Mouse (Mus musculus) CD4-positive helper T cell, adult 2 months (primary cell): ENCODE measurements at regions not wholly inside any gene's neighbourhood (a gene's known extent, or its start where the extent isn't known, plus 50 kb on each side); places are given as distances from the start of the nearest gene placed in this dataset.

ENCODE experiments used
- DNase-seq: peaks from one replicate; pipeline ENCODE4 v3.0.0-alpha.2; 2012; ENCODE audit warnings: low read depth, missing footprints, low spot score

GRCm38 (mm10) chr10:100685748-100686147 is 95.5 kb downstream of the 1700017N19Rik start:
- no peak for DNase-seq

- peak; percentile 29 for DNase-seq
These were observed 105.7 kb downstream of the 1700017N19Rik start for GRCm38 (mm10) chr10:100695944-100696343.

DNA sequence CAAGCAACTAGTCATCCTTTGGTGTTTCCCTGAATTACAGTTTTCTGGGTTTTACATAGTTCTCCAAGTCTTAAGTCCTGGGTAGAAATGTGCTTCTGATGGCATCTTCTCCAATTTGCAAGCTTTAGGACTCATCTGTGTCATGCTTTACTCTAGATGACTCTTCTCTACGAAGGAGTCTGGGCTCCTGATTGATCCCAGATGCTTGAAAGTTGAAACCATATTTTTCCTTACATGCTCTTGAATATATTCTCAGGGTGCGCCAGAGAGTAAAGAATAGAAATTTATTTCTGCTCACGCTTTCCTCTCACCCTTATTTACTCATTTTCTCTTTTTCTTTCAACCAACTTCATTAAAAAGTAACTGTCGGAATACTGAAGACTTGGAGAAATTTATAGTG is 108.9 kb downstream of the 1700017N19Rik start:
- DNase-seq = no peak

DNA sequence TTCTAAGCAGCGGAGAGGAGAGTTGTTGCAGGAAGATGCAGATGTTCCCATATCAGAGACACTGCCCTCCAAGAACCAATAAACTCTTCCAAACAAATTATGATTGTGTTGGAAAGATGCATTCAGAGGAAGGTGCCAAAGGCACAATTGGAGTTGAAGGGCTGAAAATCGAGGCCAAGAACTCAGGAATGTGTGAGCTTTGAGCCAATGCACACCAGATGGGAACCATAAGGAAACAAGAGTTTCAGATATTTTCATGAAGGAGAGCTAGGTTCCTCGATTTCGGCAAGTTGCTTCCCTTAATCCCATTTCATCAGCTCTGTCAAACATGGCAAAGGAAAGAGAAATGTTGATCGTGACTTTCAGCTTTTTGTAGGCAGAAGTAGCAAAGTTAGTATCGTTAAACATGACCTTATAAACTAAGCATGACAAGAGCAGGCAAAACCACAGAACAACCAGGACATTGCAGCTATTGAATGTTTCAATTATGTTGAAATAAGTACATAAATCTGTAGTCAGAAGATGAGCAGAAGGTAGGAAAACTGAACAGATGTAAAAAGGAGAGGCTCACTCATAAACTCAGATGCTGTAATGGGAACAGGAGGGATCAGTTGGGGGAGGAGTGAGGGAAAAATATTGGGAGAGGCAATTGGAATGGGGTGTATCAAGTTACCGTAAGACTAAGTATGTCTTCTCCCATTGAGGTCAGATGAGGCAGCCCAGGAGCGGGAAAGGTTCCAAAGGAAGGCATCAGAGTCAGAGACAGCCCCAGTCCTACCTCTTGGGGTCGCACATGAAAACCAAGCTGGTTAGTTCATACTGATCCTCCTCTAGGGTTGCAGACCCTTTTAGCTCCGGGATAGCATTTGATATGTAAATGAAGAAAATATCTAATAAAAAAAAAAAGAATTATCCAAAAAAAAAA is 110.3 kb downstream of the 1700017N19Rik start:
- no peak for DNase-seq

GRCm38 (mm10) chr10:100701938-100702337 is 111.7 kb downstream of the 1700017N19Rik start:
- DNase-seq = peak; percentile 29

GRCm38 (mm10) chr10:100716084-100716667 is 125.9 kb downstream of the 1700017N19Rik start:
- DNase-seq = peak; percentile 8

GRCm38 (mm10) chr10:100718574-100718973 is 128.3 kb downstream of the 1700017N19Rik start:
- no peak for DNase-seq

DNA sequence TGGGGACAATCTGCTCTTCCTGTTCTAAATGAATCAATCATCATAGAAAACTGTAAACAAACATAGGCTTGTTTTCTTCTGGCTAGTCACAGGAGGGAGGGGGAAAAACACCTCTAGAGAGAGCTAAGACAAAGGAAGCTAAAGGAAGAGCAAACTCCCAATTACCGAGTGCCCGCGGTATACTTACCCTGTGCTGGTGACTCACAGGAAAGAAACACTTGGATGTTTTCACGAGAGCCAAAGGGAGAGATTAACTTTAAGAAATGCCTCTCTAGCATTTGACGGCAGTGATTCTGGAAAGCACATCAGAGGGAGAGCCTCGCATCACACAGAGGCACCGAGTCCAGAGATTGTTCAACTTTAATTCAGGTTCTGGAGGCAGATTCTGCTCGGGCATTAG is 151.0 kb downstream of the 1700017N19Rik start:
- no peak for DNase-seq

DNA sequence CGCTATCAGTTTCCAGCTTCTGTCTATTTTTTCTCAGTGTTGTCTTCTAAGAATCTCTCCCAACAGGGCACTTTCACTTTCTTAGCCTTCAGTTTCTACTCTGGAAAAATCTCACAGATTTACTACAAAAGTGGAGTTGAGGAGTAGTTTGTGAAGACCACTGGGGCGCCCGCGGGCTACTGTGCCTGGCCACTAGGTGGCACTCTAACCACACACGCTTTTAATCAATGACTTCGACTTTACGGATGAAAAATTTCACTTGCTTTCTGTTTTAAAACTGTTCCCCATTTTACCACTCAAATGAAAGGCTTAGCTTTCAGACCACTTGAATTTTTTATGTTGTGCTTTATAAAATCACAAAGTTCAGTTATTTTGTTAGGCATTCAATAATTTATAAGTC is 151.8 kb downstream of the 1700017N19Rik start:
- DNase-seq = peak; percentile 46

DNA sequence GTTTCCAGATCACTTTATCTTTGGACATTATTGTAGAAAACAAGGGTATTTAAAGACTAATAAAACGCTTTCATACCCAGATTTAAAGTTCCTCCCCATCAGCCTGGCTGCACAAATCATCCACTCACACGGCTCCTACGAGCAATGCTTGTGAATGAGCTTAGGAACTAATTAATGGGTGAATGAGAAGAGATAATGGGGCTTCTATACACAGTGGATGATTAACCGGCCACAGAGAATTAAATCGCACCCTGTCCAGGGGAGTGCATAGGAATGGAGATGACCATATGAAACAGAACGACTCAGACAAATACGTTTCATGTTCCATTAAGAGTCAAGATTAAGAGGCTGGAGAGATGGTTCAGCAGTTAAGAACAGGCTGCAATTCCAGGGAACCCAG is 155.9 kb downstream of the 1700017N19Rik start:
- DNase-seq = no peak

DNA sequence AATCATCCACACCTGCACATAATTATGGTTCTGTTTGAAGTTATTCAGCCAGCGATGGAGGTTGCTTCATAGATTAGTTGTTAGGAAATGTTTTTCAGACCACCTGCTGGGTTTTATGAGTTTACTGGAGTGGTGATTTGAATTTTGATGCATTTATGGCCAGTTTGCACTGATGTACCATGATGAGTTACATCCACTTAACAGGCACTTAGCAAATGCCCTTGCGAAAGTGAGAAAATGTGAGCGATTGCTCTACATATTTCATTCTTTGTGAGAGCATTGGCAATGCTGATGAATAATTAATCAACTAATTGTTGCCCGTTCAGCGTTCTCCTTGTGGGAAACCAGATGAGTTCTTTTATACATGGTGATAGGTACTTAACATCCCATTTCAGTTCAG is 164.7 kb downstream of the 1700017N19Rik start:
- no peak for DNase-seq

DNA sequence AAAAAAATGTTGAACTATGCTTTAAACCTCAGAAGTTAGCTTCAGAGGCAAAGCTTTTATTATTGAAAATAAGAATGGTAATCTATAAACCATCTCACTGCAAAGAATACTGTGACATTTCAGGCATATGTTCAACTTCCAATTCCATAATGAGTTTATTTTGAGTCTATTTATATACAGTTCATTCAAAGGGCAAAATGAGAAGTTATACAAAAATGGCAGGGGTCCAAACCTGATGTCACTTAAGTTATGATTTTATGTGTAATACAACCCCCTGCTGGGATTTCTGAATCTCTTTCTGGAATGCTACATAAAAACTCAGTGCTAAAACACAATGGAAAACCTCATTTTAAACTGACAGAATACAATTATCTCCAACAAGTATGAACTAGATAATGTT is 184.0 kb downstream of the 1700017N19Rik start:
- DNase-seq = no peak

DNA sequence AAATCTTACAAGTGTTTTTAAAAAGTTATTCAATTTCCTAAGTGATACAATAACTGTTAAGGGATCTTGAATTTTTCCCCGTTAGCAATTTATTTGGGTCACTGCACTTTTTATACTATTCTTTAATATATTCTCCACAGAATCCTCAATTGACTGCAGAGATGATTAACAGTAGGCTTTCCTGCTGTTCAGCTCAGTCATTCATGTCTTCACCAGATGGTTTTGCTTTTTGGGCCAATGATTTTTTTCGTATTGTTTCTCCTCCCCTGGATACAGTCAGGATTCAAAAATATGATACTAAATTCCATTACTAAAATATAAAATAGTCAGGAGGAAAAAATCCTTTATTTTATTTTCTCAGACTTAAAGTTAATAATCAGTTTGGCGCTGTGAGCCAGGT is 201.9 kb downstream of the 1700017N19Rik start:
- DNase-seq = no peak

DNA sequence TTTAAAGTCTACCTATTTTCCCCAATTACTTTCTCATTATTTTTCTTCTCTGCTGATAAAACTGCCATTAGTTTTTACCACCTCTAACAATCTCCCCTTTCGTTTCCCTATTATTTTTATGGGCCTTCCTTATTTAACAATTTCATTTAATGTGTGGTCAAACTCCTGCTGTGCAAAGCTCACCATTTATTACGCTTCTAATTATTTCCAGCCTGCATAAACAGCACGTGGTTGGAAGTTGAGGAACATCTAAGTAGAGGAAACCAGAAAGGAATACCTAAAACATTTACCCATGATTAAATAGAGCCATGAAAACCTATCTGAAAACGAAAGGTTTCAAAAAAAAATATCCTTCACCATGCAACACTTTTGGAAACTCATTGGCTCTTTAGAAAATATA is 202.3 kb downstream of the 1700017N19Rik start:
- DNase-seq = no peak

- DNase-seq = no peak
These were observed 205.1 kb downstream of the 1700017N19Rik start for GRCm38 (mm10) chr10:100795215-100795972.

- DNase-seq = no peak
These were observed 221.4 kb downstream of the 1700017N19Rik start for GRCm38 (mm10) chr10:100811639-100812038.

- no peak for DNase-seq
These were observed 244.5 kb downstream of the 1700017N19Rik start for GRCm38 (mm10) chr10:100834794-100835193.

DNA sequence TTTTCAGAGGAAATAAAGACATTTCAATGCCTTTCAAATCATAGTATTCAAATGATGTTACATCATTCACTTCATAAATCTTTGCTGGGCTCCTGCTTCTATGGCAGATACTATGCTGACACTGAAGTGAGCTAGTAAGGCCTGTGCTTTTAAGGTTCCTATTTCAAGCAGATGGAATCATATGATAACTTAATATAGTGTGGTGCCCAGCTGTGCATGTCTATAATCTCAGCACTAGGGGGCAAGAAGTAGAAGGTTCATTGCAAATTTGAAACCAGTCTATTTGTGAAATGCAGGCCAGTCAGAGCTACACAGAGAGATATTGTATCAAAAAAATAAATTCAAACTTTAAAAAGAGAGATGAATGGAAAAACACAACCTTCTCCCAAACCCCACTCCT is 262.9 kb downstream of the 1700017N19Rik start:
- DNase-seq = no peak

GRCm38 (mm10) chr10:100856509-100856908 is 266.2 kb downstream of the 1700017N19Rik start:
- no peak for DNase-seq

GRCm38 (mm10) chr10:100865501-100866181 is 275.4 kb downstream of the 1700017N19Rik start:
- no peak for DNase-seq

DNA sequence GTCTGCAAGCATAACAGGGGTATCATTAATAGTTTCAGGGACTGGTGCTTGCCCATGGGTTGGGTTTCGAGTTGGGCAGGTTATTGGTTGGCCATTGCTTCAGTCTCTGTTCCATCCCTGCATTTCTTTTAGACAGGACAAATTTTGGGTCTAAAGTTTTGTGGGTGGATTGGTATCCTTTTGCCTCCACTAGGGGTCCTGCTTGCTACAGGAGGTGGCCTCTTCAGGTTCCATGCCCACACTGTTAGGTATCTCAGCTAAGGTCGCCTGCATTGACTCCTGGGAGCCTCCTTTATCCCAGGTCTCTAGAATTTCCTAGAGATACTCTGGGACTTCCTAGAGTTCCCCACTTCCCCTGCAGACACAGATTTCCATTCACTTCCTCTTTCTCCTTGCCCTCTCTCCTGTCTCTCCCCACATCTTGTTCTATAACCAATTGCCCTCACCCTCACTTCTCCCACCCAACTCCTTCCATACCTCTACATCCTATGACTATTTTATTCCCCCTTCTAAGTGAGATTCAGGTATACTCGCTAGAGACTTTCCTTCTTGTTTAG is 278.2 kb downstream of the 1700017N19Rik start:
- no peak for DNase-seq
